Mouse (Mus musculus): ENCODE data around the gene Ascc1.
A peak's percentile ranks its signal among the peaks of the same experiment; 100 is the strongest.

Ascc1 gene

GRCm38 (mm10) chr10:60002673-60003212, at the start of gene Ascc1, which contains the start of gene Anapc16:
Ascc1 (plus strand) TSS chr10:60002805.
Anapc16 (minus strand) TSS chr10:60003135.
- DNase-seq (ENCODE audit: low spot score), result peak; percentile 98

GRCm38 (mm10) chr10:59953564-59954039, 49.0 kb upstream of the Ascc1 start:
- DNase-seq (ENCODE audit: low spot score), result no peak

GRCm38 (mm10) chr10:59956681-59957080, 45.9 kb upstream of the Ascc1 start:
- DNase-seq (ENCODE audit: low spot score), result no peak

GRCm38 (mm10) chr10:59957171-59958149, 45.1 kb upstream of the Ascc1 start:
- peak; percentile 74 for DNase-seq (ENCODE audit: low spot score)

GRCm38 (mm10) chr10:59958458-59958857, 44.1 kb upstream of the Ascc1 start:
- no peak for DNase-seq (ENCODE audit: low spot score)

- DNase-seq (ENCODE audit: low spot score), result no peak
Measured at GRCm38 (mm10) chr10:59959517-59959916, 43.1 kb upstream of the Ascc1 start.

GRCm38 (mm10) chr10:59963609-59964008, 39.0 kb upstream of the Ascc1 start:
- DNase-seq (ENCODE audit: low spot score), result no peak

- peak; percentile 71 for DNase-seq (ENCODE audit: low spot score)
Measured at GRCm38 (mm10) chr10:59964504-59965361, 37.9 kb upstream of the Ascc1 start.

GRCm38 (mm10) chr10:59965362-59965695, 37.3 kb upstream of the Ascc1 start:
- no peak for DNase-seq (ENCODE audit: low spot score)

GRCm38 (mm10) chr10:59965788-59966187, 36.8 kb upstream of the Ascc1 start:
- no peak for DNase-seq (ENCODE audit: low spot score)

- DNase-seq (ENCODE audit: low spot score), result no peak
Measured at GRCm38 (mm10) chr10:59966743-59967142, 35.9 kb upstream of the Ascc1 start.

GRCm38 (mm10) chr10:59967309-59967942, 35.2 kb upstream of the Ascc1 start:
- peak; percentile 81 for DNase-seq (ENCODE audit: low spot score)

- peak; percentile 73 for DNase-seq (ENCODE audit: low spot score)
Measured at GRCm38 (mm10) chr10:59969821-59970449, 32.7 kb upstream of the Ascc1 start.

- DNase-seq (ENCODE audit: low spot score), result no peak
Measured at GRCm38 (mm10) chr10:59970450-59971062, 32.0 kb upstream of the Ascc1 start.

- no peak for DNase-seq (ENCODE audit: low spot score)
Measured at GRCm38 (mm10) chr10:59971813-59972212, 30.8 kb upstream of the Ascc1 start.

GRCm38 (mm10) chr10:59972534-59972933, 30.1 kb upstream of the Ascc1 start:
- DNase-seq (ENCODE audit: low spot score), result no peak

- no peak for DNase-seq (ENCODE audit: low spot score)
Measured at GRCm38 (mm10) chr10:59972999-59973398, 29.6 kb upstream of the Ascc1 start.

GRCm38 (mm10) chr10:59973400-59973799, 29.2 kb upstream of the Ascc1 start:
- no peak for DNase-seq (ENCODE audit: low spot score)

- DNase-seq (ENCODE audit: low spot score), result peak; percentile 76
Measured at GRCm38 (mm10) chr10:59974191-59974664, 28.4 kb upstream of the Ascc1 start.

GRCm38 (mm10) chr10:59974786-59975185, 27.8 kb upstream of the Ascc1 start:
- DNase-seq (ENCODE audit: low spot score), result no peak

- no peak for DNase-seq (ENCODE audit: low spot score)
Measured at GRCm38 (mm10) chr10:59977141-59977540, 25.5 kb upstream of the Ascc1 start.
